ENCODE assay signal across 8 mouse cellular contexts in the genomic region with DNA sequence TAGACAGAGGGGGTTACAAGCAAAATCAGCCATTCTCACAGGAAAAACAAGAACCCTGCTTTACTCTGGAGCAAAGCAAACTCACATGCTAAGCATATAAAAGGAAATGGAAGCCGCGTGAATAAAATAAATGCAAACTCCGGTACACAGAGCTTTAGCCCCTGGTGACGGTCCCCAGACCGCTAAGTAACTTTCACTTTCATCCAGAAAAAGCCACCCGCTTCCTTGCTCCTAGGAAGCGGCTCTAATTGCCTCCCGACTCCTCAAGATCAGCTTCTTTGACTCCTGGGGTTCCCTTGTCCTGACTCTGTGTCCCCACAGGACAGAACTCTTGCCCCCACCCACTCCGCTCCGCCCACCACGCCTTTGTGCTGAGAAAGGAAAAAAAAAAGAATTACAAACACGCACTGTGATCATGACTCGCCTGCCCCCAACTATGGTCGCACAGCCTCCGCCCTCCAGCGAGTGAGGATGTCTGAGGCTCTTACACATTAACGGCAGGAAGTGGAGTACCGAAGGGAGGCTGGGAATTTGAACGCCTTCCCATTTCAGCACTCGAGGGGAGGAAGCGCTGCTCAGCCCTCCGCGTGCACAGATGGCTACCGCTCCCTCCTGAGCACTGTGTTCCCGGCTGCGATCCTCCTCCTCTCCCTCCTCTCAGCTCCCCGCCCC.
DNase-seq lines count a peak whose midpoint lies in the region; ATAC-seq and TF ChIP-seq lines count a peak whose summit lies in the region.

No protein-coding gene starts in this region.

- H3K4me3 ChIP-seq in ES-Bruce4 (ENCODE audit: low read depth, low read length), result peak overlapping the region; percentile 61
- H3K4me3 ChIP-seq in forebrain, embryonic 12.5 days (replicated peaks), result peak overlapping the region; percentile 43
- peak overlapping the region; percentile 70 for H3K4me3 ChIP-seq in heart, postnatal 0 days (ENCODE audit: low read depth, low read length)
- peak overlapping the region; percentile 70 for H3K4me3 ChIP-seq in liver, embryonic 15.5 days (replicated peaks)
- peak overlapping the region; percentile 39 for H3K4me3 ChIP-seq in neural tube, embryonic 12.5 days
- peak overlapping the region; percentile 58 for H3K4me3 ChIP-seq in stomach, postnatal 0 days (ENCODE audit: low read depth, low read length)

- no peaks in the 10 kb centered on the region for H3K9me3 ChIP-seq in ES-Bruce4 (replicated peaks; ENCODE audit: control insufficient read depth, insufficient read depth, low read length, poor library complexity, severe bottlenecking)
- no peaks in the 10 kb centered on the region for H3K9me3 ChIP-seq in forebrain, embryonic 12.5 days
- no peaks in the 10 kb centered on the region for H3K9me3 ChIP-seq in heart, postnatal 0 days (replicated peaks; ENCODE audit: control insufficient read depth, low read length)
- no peaks in the 10 kb centered on the region for H3K9me3 ChIP-seq in liver, embryonic 15.5 days (replicated peaks)
- H3K9me3 ChIP-seq in neural tube, embryonic 12.5 days, result no peaks in the 10 kb centered on the region
- H3K9me3 ChIP-seq in stomach, postnatal 0 days (ENCODE audit: control insufficient read depth, low read length), result no peaks in the 10 kb centered on the region

- H3K4me2 ChIP-seq in forebrain, embryonic 12.5 days, result peak overlapping the region; percentile 61
- peak overlapping the region; percentile 87 for H3K4me2 ChIP-seq in heart, postnatal 0 days (ENCODE audit: low read depth, low read length)
- H3K4me2 ChIP-seq in liver, embryonic 15.5 days, result peak overlapping the region; percentile 83
- H3K4me2 ChIP-seq in neural tube, embryonic 12.5 days (replicated peaks), result peak overlapping the region; percentile 66
- H3K4me2 ChIP-seq in stomach, postnatal 0 days (replicated peaks; ENCODE audit: low read depth), result peak overlapping the region; percentile 73

- no peaks in the 10 kb centered on the region for H3K36me3 ChIP-seq in ES-Bruce4 (ENCODE audit: control insufficient read depth, insufficient read depth, low read length, poor library complexity, severe bottlenecking)
- peaks cover 6% of the 10 kb centered on the region; the same call in 1 of the 2 replicates for H3K36me3 ChIP-seq in forebrain, embryonic 12.5 days (replicated peaks)
- no peaks in the 10 kb centered on the region for H3K36me3 ChIP-seq in heart, postnatal 0 days (replicated peaks; ENCODE audit: control insufficient read depth, insufficient read depth, low read length)
- H3K36me3 ChIP-seq in liver, embryonic 15.5 days (replicated peaks), result peaks cover 14% of the 10 kb centered on the region
- 0 out of 2 replicates have a peak, but pooled peaks cover 3% of the 10 kb centered on the region for H3K36me3 ChIP-seq in neural tube, embryonic 12.5 days
- no peaks in the 10 kb centered on the region for H3K36me3 ChIP-seq in stomach, postnatal 0 days (ENCODE audit: control insufficient read depth, insufficient read depth, low read length)

- 1% methylated on average over 27 of the region's 27 CpGs for WGBS in forebrain, embryonic 12.5 days
- WGBS in heart, postnatal 0 days, result under 1% methylated on average over 25 of the region's 27 CpGs
- WGBS in liver, embryonic 15.5 days (ENCODE audit: insufficient replicate concordance), result under 1% methylated on average over 27 of the region's 27 CpGs
- under 1% methylated on average over 27 of the region's 27 CpGs for WGBS in neural tube, embryonic 12.5 days
- 0% methylated on average over 27 of the region's 27 CpGs for WGBS in stomach, postnatal 0 days

- TF ChIP-seq POLR2A in ES-Bruce4 (IDR thresholded peaks at IDR 0.05; ENCODE audit: insufficient read depth, low read length), result no peak

- TF ChIP-seq EP300 in ES-Bruce4 (IDR thresholded peaks at IDR 0.05; ENCODE audit: insufficient read depth, low read depth, low read length), result no peak
- TF ChIP-seq EP300 in heart, postnatal 0 days (IDR thresholded peaks at IDR 0.05; ENCODE audit: low read depth), result peak; percentile 73; the same call in 1 of the 2 replicates
- no peak for TF ChIP-seq EP300 in stomach, postnatal 0 days (optimal IDR thresholded peaks at IDR 0.05)

- peak; percentile 84 for ATAC-seq in forebrain, embryonic 12.5 days (ENCODE audit: low FRiP score)
- peak; percentile 88 for ATAC-seq in heart, postnatal 0 days (ENCODE audit: insufficient read depth, low read depth)
- ATAC-seq in liver, embryonic 15.5 days (ENCODE audit: insufficient read depth), result peak; percentile 53
- peak; percentile 81 for ATAC-seq in neural tube, embryonic 12.5 days (ENCODE audit: low FRiP score, low read depth)
- peak; percentile 82 for ATAC-seq in stomach, postnatal 0 days (ENCODE audit: low FRiP score, low TSS enrichment)

- peak; percentile 71 for DNase-seq in c-Kit-positive CD71-positive TER-119-negative erythroid progenitor cells, embryonic 14.5 days (ENCODE audit: low read depth)
- DNase-seq in heart, postnatal 0 days (ENCODE audit: low spot score), result peak; percentile 88
- DNase-seq in kidney, postnatal 4 days, result peak; percentile 85 to 91
- peak; percentile 76 for DNase-seq in stomach, postnatal 0 days (ENCODE audit: low spot score)

- H3K27ac ChIP-seq in ES-Bruce4 (ENCODE audit: insufficient read depth, low read length), result 0 out of 2 replicates have a peak overlapping the region, but pooled peaks have one; percentile 21
- H3K27ac ChIP-seq in forebrain, embryonic 12.5 days, result peak overlapping the region; percentile 92
- H3K27ac ChIP-seq in heart, postnatal 0 days (ENCODE audit: low read depth), result peak overlapping the region; percentile 99
- peak overlapping the region; percentile 100 for H3K27ac ChIP-seq in liver, embryonic 15.5 days (replicated peaks)
- peak overlapping the region; percentile 22 for H3K27ac ChIP-seq in neural tube, embryonic 12.5 days
- H3K27ac ChIP-seq in stomach, postnatal 0 days (replicated peaks), result peak overlapping the region; percentile 97

- no peak for TF ChIP-seq CTCF in ES-Bruce4 (IDR thresholded peaks at IDR 0.05; ENCODE audit: low read depth, low read length)
- TF ChIP-seq CTCF in heart, postnatal 0 days (IDR thresholded peaks at IDR 0.05; ENCODE audit: low read depth), result no peak
- no peak; the same call in 1 of the 2 replicates for TF ChIP-seq CTCF in stomach, postnatal 0 days (IDR thresholded peaks at IDR 0.05; ENCODE audit: low read depth)

- peak overlapping the region; percentile 38 for H3K9ac ChIP-seq in ES-Bruce4 (ENCODE audit: low read depth, poor library complexity, severe bottlenecking)
- peak overlapping the region; percentile 64 for H3K9ac ChIP-seq in forebrain, embryonic 12.5 days
- peak overlapping the region; percentile 85 for H3K9ac ChIP-seq in heart, postnatal 0 days (replicated peaks; ENCODE audit: low read depth, low read length)
- peak overlapping the region; percentile 76 for H3K9ac ChIP-seq in liver, embryonic 15.5 days
- peak overlapping the region; percentile 56 for H3K9ac ChIP-seq in neural tube, embryonic 12.5 days
- peak overlapping the region; percentile 69 for H3K9ac ChIP-seq in stomach, postnatal 0 days (ENCODE audit: low read length)

- H3K4me1 ChIP-seq in ES-Bruce4 (ENCODE audit: control insufficient read depth, insufficient read depth, low read length), result no peaks in the 10 kb centered on the region
- peaks cover 87% of the 10 kb centered on the region for H3K4me1 ChIP-seq in forebrain, embryonic 12.5 days
- H3K4me1 ChIP-seq in heart, postnatal 0 days (ENCODE audit: control insufficient read depth, insufficient read depth), result peaks cover 60% of the 10 kb centered on the region
- peaks cover 75% of the 10 kb centered on the region for H3K4me1 ChIP-seq in liver, embryonic 15.5 days (replicated peaks)
- peaks cover 76% of the 10 kb centered on the region for H3K4me1 ChIP-seq in neural tube, embryonic 12.5 days
- H3K4me1 ChIP-seq in stomach, postnatal 0 days (replicated peaks; ENCODE audit: control insufficient read depth, insufficient read depth), result peaks cover 17% of the 10 kb centered on the region

- no peaks in the 10 kb centered on the region for H3K27me3 ChIP-seq in ES-Bruce4 (ENCODE audit: control insufficient read depth, insufficient read depth, low read length, poor library complexity, severe bottlenecking)
- H3K27me3 ChIP-seq in forebrain, embryonic 12.5 days, result no peaks in the 10 kb centered on the region
- H3K27me3 ChIP-seq in heart, postnatal 0 days (ENCODE audit: control insufficient read depth, insufficient read depth, low read length), result no peaks in the 10 kb centered on the region
- H3K27me3 ChIP-seq in liver, embryonic 15.5 days, result no peaks in the 10 kb centered on the region
- H3K27me3 ChIP-seq in neural tube, embryonic 12.5 days (replicated peaks), result no peaks in the 10 kb centered on the region
- no peaks in the 10 kb centered on the region for H3K27me3 ChIP-seq in stomach, postnatal 0 days (ENCODE audit: control insufficient read depth, insufficient read depth, low read length)

Comparison
In these comparisons a context has a peak if more than half of its experiments do, and no peak if none do; other contexts are left out.
1. Peak in every context shown above with its lines: DNase-seq, ATAC-seq, H3K4me3 ChIP-seq and H3K27ac ChIP-seq.
2. H3K27ac ChIP-seq: peak in every context shown above with its lines; median percentile 100 in liver, embryonic 15.5 days; 99 in heart, postnatal 0 days; 97 in stomach, postnatal 0 days; 92 in forebrain, embryonic 12.5 days; 22 in neural tube, embryonic 12.5 days; 21 in ES-Bruce4.